Mouse (Mus musculus) stomach, embryonic 14.5 days (tissue): Measurements from ENCODE around the gene Kti12. TPM values are rescaled to one million over a fixed set of nuclear protein-coding genes. Genes with fewer than 3 reads are reported as not detected.

ENCODE experiments used
- ATAC-seq: fragments of 200-750 bp; cut with Nextera tagmentation; 2 replicates; pipeline ENCODE4 v1.8.0; 2017; ENCODE audit warnings: low read depth, moderate TSS enrichment; ENCODE audit not compliant: insufficient number of reproducible peaks, insufficient read depth, low FRiP score
- H3K27ac ChIP-seq: fragments of 300-500 bp; sonication (generic); 2 replicates; pipeline ENCODE4 v1.5.1; 2014; ENCODE audit warnings: mild to moderate bottlenecking, low read length, moderate library complexity, mixed read lengths
- H3K27me3 ChIP-seq: fragments of 300-500 bp; sonication (generic); 2 replicates; pipeline ENCODE4 v1.6.1; 2014; ENCODE audit warnings: low read length, control low read depth, mixed read lengths; ENCODE audit not compliant: control insufficient read depth, insufficient read depth
- H3K36me3 ChIP-seq: fragments of 300-500 bp; sonication (generic); 2 replicates; pipeline ENCODE4 v1.6.1; 2014; ENCODE audit warnings: mild to moderate bottlenecking, control low read depth, low read length, moderate library complexity, mixed read lengths; ENCODE audit not compliant: control insufficient read depth, insufficient read depth
- H3K4me1 ChIP-seq: fragments of 300-500 bp; sonication (generic); 2 replicates; pipeline ENCODE4 v1.6.1; 2014; ENCODE audit warnings: low read length, control low read depth, mixed read lengths; ENCODE audit not compliant: control insufficient read depth, insufficient read depth
- H3K4me2 ChIP-seq: fragments of 300-500 bp; sonication (generic); replicated peaks from 2 replicates; pipeline ENCODE4 v1.6.1; 2014; ENCODE audit warnings: low read depth, low read length, control low read depth
- H3K4me3 ChIP-seq: fragments of 300-500 bp; sonication (generic); 2 replicates; pipeline ENCODE4 v1.5.1; 2014; ENCODE audit warnings: low read depth, low read length, control low read depth
- H3K9ac ChIP-seq: fragments of 300-500 bp; sonication (generic); replicated peaks from 2 replicates; pipeline ENCODE4 v1.6.1; 2014; ENCODE audit warnings: low read depth, mild to moderate bottlenecking, control low read depth, low read length, moderate library complexity, mixed read lengths
- H3K9me3 ChIP-seq: fragments of 300-500 bp; sonication (generic); 2 replicates; pipeline ENCODE4 v1.6.1; 2016; ENCODE audit warnings: low read depth, low read length, control low read depth; ENCODE audit not compliant: control insufficient read depth
- WGBS: fragments of 180-500 bp; shearing (Covaris S2); extraction: QIAGEN DNeasy Blood & Tissue Kit; methylation state at CpG from one replicate; pipeline ENCODE4 v1.1.7; 2014; 5-methylcytosine and 5-hydroxymethylcytosine counted together
- polyA plus RNA-seq: library from polyadenylated mRNA; unstranded; fragments of >200 nt; fragmentation: Nextera tagmentation; extraction: Ambion mirVana; gene quantifications from 2 replicates; pipeline ENCODE4 v1.2.1, GENCODE M21; 2014

Kti12 gene
- polyA plus RNA-seq, 1 experiment from 2014 or later, result 42.5 TPM

- no peaks in the 10 kb centered on the region for H3K27me3 ChIP-seq
- WGBS, result 81% methylated on average over 1 of the region's 1 CpGs
- H3K27ac ChIP-seq, result no peak overlapping the region
- H3K9ac ChIP-seq, result no peak overlapping the region
- no peak overlapping the region for H3K4me2 ChIP-seq
- ATAC-seq, result no peak
- no peak overlapping the region for H3K4me3 ChIP-seq
- no peaks in the 10 kb centered on the region for H3K9me3 ChIP-seq
- H3K36me3 ChIP-seq, result peaks cover 21% of the 10 kb centered on the region
- peaks cover 8% of the 10 kb centered on the region; the same call in 1 of the 2 replicates for H3K4me1 ChIP-seq
Observed at GRCm38 (mm10) chr4:108830698-108831097, 16.9 kb upstream of the Kti12 start.

GRCm38 (mm10) chr4:108832916-108833827 is 14.4 kb upstream of the Kti12 start, which contains the start of gene Btf3l4:
TSS of gene Btf3l4 (minus strand) at chr4:108833614.
- WGBS, result under 1% methylated on average over 59 of the region's 73 CpGs
- H3K36me3 ChIP-seq, result peaks cover 8% of the 10 kb centered on the region; the same call in 1 of the 2 replicates
- H3K9ac ChIP-seq, result peak within 1 kb of the TSS; percentile 95
- H3K9me3 ChIP-seq, result no peaks in the 10 kb centered on the region
- peak within 1 kb of the TSS; percentile 93 for H3K27ac ChIP-seq
- H3K27me3 ChIP-seq, result no peaks in the 10 kb centered on the region
- H3K4me3 ChIP-seq, result peak within 1 kb of the TSS; percentile 97
- ATAC-seq, result peak; percentile 92
- peaks cover 11% of the 10 kb centered on the region; the same call in 1 of the 2 replicates for H3K4me1 ChIP-seq
- peak within 1 kb of the TSS; percentile 56 for H3K4me2 ChIP-seq

GRCm38 (mm10) chr4:108833828-108834114 is 13.8 kb upstream of the Kti12 start:
- Histone ChIP-seq H3K27ac (peak overlapping the region; percentile 91), H3K9me3 (no peaks in the 10 kb centered on the region), H3K27me3 (no peaks in the 10 kb centered on the region), H3K4me2 (peak overlapping the region; percentile 50), H3K36me3 (peaks cover 7% of the 10 kb centered on the region; the same call in 1 of the 2 replicates), H3K4me3 (peak overlapping the region; percentile 97), H3K4me1 (peaks cover 13% of the 10 kb centered on the region; the same call in 1 of the 2 replicates), H3K9ac (peak overlapping the region; percentile 95)
- ATAC-seq, result no peak
- 0% methylated on average over 6 of the region's 6 CpGs for WGBS

GRCm38 (mm10) chr4:108834115-108834970 is 13.2 kb upstream of the Kti12 start, which contains the start of gene Txndc12:
TSS of gene Txndc12 (plus strand) at chr4:108834601.
- Histone ChIP-seq H3K4me1 (peaks cover 13% of the 10 kb centered on the region; the same call in 1 of the 2 replicates), H3K27me3 (no peaks in the 10 kb centered on the region), H3K4me2 (peak within 1 kb of the TSS; percentile 60), H3K9ac (peak within 1 kb of the TSS; percentile 95), H3K36me3 (peaks cover 3% of the 10 kb centered on the region; the same call in 1 of the 2 replicates), H3K9me3 (no peaks in the 10 kb centered on the region), H3K27ac (peak within 1 kb of the TSS; percentile 93), H3K4me3 (peak within 1 kb of the TSS; percentile 97)
- under 1% methylated on average over 34 of the region's 34 CpGs for WGBS
- peak; percentile 82 for ATAC-seq

GRCm38 (mm10) chr4:108834971-108835311 is 12.6 kb upstream of the Kti12 start:
- H3K27ac ChIP-seq, result peak overlapping the region; percentile 91
- peaks cover 2% of the 10 kb centered on the region; the same call in 1 of the 2 replicates for H3K36me3 ChIP-seq
- H3K27me3 ChIP-seq, result no peaks in the 10 kb centered on the region
- ATAC-seq, result no peak
- WGBS, result 1% methylated on average over 15 of the region's 15 CpGs
- H3K9me3 ChIP-seq, result no peaks in the 10 kb centered on the region
- peak overlapping the region; percentile 44 for H3K9ac ChIP-seq
- H3K4me1 ChIP-seq, result peaks cover 13% of the 10 kb centered on the region; the same call in 1 of the 2 replicates
- peak overlapping the region; percentile 60 for H3K4me2 ChIP-seq
- H3K4me3 ChIP-seq, result peak overlapping the region; percentile 97

GRCm38 (mm10) chr4:108835496-108835895 is 12.1 kb upstream of the Kti12 start:
- H3K9ac ChIP-seq, result peak overlapping the region; percentile 44; the same call in 1 of the 2 replicates
- H3K36me3 ChIP-seq, result no peaks in the 10 kb centered on the region
- peak overlapping the region; percentile 60 for H3K4me2 ChIP-seq
- H3K4me3 ChIP-seq, result peak overlapping the region; percentile 97
- no peak for ATAC-seq
- no peaks in the 10 kb centered on the region for H3K9me3 ChIP-seq
- H3K27ac ChIP-seq, result no peak overlapping the region
- peaks cover 13% of the 10 kb centered on the region; the same call in 1 of the 2 replicates for H3K4me1 ChIP-seq
- 42% methylated on average over 3 of the region's 3 CpGs for WGBS
- no peaks in the 10 kb centered on the region for H3K27me3 ChIP-seq

GRCm38 (mm10) chr4:108838031-108838430 is 9.6 kb upstream of the Kti12 start:
- Histone ChIP-seq H3K36me3 (no peaks in the 10 kb centered on the region), H3K4me1 (0 out of 2 replicates have a peak, but pooled peaks cover 5% of the 10 kb centered on the region), H3K27me3 (no peaks in the 10 kb centered on the region), H3K27ac (no peak overlapping the region; the same call in 1 of the 2 replicates), H3K9me3 (no peaks in the 10 kb centered on the region), H3K4me2 (no peak overlapping the region), H3K4me3 (no peak overlapping the region), H3K9ac (no peak overlapping the region)
- WGBS, result 84% methylated on average over 4 of the region's 4 CpGs
- ATAC-seq, result no peak
